ENCODE assay signal across 8 mouse cellular contexts in genomic region chr2:180456705-180457104, GRCm38 (mm10). TPM values are rescaled to one million over a fixed set of nuclear protein-coding genes. Genes with fewer than 3 reads are reported as not detected.
DNase-seq lines count a peak whose midpoint lies in the region; ATAC-seq and TF ChIP-seq lines count a peak whose summit lies in the region.

No protein-coding gene starts in this region.

- no peak for TF ChIP-seq EP300 in heart, postnatal 0 days (IDR thresholded peaks at IDR 0.05; ENCODE audit: low read depth)

- H3K9me3 ChIP-seq in heart, postnatal 0 days (replicated peaks; ENCODE audit: control insufficient read depth, low read length), result no peaks in the 10 kb centered on the region
- no peaks in the 10 kb centered on the region for H3K9me3 ChIP-seq in hindbrain, embryonic 12.5 days (replicated peaks)
- H3K9me3 ChIP-seq in midbrain, embryonic 10.5 days (replicated peaks), result no peaks in the 10 kb centered on the region

- H3K4me3 ChIP-seq in heart, postnatal 0 days (ENCODE audit: low read depth, low read length), result peak overlapping the region; percentile 45
- peak overlapping the region; percentile 51 for H3K4me3 ChIP-seq in hindbrain, embryonic 12.5 days
- peak overlapping the region; percentile 74 for H3K4me3 ChIP-seq in midbrain, embryonic 10.5 days

- intact Hi-C loops in left cerebral cortex, postnatal 4 days (cut with DNase I), result no loop called here

- WGBS in heart, postnatal 0 days, result 2% methylated on average over 24 of the region's 28 CpGs
- under 1% methylated on average over 28 of the region's 28 CpGs for WGBS in hindbrain, embryonic 12.5 days
- 0% methylated on average over 28 of the region's 28 CpGs for WGBS in midbrain, embryonic 10.5 days

- peaks cover 10% of the 10 kb centered on the region; the same call in 1 of the 2 replicates for H3K4me1 ChIP-seq in heart, postnatal 0 days (ENCODE audit: control insufficient read depth, insufficient read depth)
- peaks cover 21% of the 10 kb centered on the region for H3K4me1 ChIP-seq in hindbrain, embryonic 12.5 days
- H3K4me1 ChIP-seq in midbrain, embryonic 10.5 days, result peaks cover 41% of the 10 kb centered on the region

- H3K27ac ChIP-seq in heart, postnatal 0 days (ENCODE audit: low read depth), result no peak overlapping the region
- no peak overlapping the region for H3K27ac ChIP-seq in hindbrain, embryonic 12.5 days
- H3K27ac ChIP-seq in midbrain, embryonic 10.5 days (replicated peaks), result peak overlapping the region; percentile 82

- H3K36me3 ChIP-seq in heart, postnatal 0 days (replicated peaks; ENCODE audit: control insufficient read depth, insufficient read depth, low read length), result no peaks in the 10 kb centered on the region
- H3K36me3 ChIP-seq in hindbrain, embryonic 12.5 days, result no peaks in the 10 kb centered on the region
- H3K36me3 ChIP-seq in midbrain, embryonic 10.5 days, result no peaks in the 10 kb centered on the region

- no peak for TF ChIP-seq CTCF in heart, postnatal 0 days (IDR thresholded peaks at IDR 0.05; ENCODE audit: low read depth)

- ATAC-seq in heart, postnatal 0 days (ENCODE audit: insufficient read depth, low read depth), result no peak
- no peak for ATAC-seq in hindbrain, embryonic 12.5 days (ENCODE audit: low FRiP score)

- peak overlapping the region; percentile 68 for H3K4me2 ChIP-seq in heart, postnatal 0 days (ENCODE audit: low read depth, low read length)
- peak overlapping the region; percentile 87 for H3K4me2 ChIP-seq in hindbrain, embryonic 12.5 days (replicated peaks)

- H3K9ac ChIP-seq in heart, postnatal 0 days (replicated peaks; ENCODE audit: low read depth, low read length), result no peak overlapping the region; the same call in 1 of the 2 replicates
- peak overlapping the region; percentile 51 for H3K9ac ChIP-seq in hindbrain, embryonic 12.5 days

- no peak for DNase-seq in heart, postnatal 0 days (ENCODE audit: low spot score)
- DNase-seq in heart, postnatal 4 days, result no peak
- DNase-seq in cerebellum, adult 9-11 months, result peak; percentile 25
- DNase-seq in midbrain, embryonic 10.5 days (ENCODE audit: low spot score), result peak; percentile 52
- no peak for DNase-seq in gastrocnemius, adult 8-10 months (ENCODE audit: low spot score in 2 of 2)
- DNase-seq in layer of hippocampus, adult 11-12 months (ENCODE audit: low spot score), result no peak
- no peak for DNase-seq in left cerebral cortex, postnatal 4 days

- peaks cover 20% of the 10 kb centered on the region for H3K27me3 ChIP-seq in heart, postnatal 0 days (ENCODE audit: control insufficient read depth, insufficient read depth, low read length)
- peaks cover 57% of the 10 kb centered on the region for H3K27me3 ChIP-seq in hindbrain, embryonic 12.5 days
- peaks cover 84% of the 10 kb centered on the region for H3K27me3 ChIP-seq in midbrain, embryonic 10.5 days (ENCODE audit: low read depth, poor library complexity, severe bottlenecking)

RNA-seq across cellular contexts. Expression of gene Slco4a1, which starts 0.7 kb away (rescaled TPM):
- 0.50 TPM in 1 of 2 replicates, not detected in the other for total RNA-seq in heart, postnatal 0 days (2014; rRNA removed; ENCODE audit: low replicate concordance)
- polyA plus RNA-seq in heart, postnatal 0 days (2015; fragmentation: Nextera tagmentation; extraction: Ambion mirVana), result not detected in 2 replicates
- total RNA-seq in heart, postnatal 4 days (2021), result under 1 TPM; 0.19 to 0.20 TPM
- 3.2 and 3.4 TPM in 2 replicates for polyA plus RNA-seq in hindbrain, embryonic 12.5 days (2016; fragmentation: Nextera tagmentation; extraction: Ambion mirVana)
- 5.3 and 6.7 TPM in 2 replicates for polyA plus RNA-seq in midbrain, embryonic 10.5 days (2016; fragmentation: Nextera tagmentation; extraction: Ambion mirVana)
- total RNA-seq in gastrocnemius, adult 8-10 months (2022), result under 1 TPM in 3 of 4 experiments, not detected in 1; 0.09 to 0.10 (median 0.10) TPM
- total RNA-seq in left cerebral cortex, postnatal 4 days (2021), result 1 to 10 TPM; 2.4 to 2.5 TPM

RNA-seq across cellular contexts. Expression of gene Ntsr1, which starts 43.1 kb away (rescaled TPM):
- 0.08 and 1.1 TPM in 2 replicates for total RNA-seq in heart, postnatal 0 days (2014; rRNA removed; ENCODE audit: low replicate concordance)
- 0.40 and 0.75 TPM in 2 replicates for polyA plus RNA-seq in heart, postnatal 0 days (2015; fragmentation: Nextera tagmentation; extraction: Ambion mirVana)
- total RNA-seq in heart, postnatal 4 days (2021), result under 1 TPM; 0.21 to 0.45 TPM
- 0.40 and 0.43 TPM in 2 replicates for polyA plus RNA-seq in hindbrain, embryonic 12.5 days (2016; fragmentation: Nextera tagmentation; extraction: Ambion mirVana)
- polyA plus RNA-seq in midbrain, embryonic 10.5 days (2016; fragmentation: Nextera tagmentation; extraction: Ambion mirVana), result 0.10 and 0.24 TPM in 2 replicates
- under 1 TPM in 1 of 4 experiments, not detected in 3; 0.11 TPM for total RNA-seq in gastrocnemius, adult 8-10 months (2022)
- total RNA-seq in left cerebral cortex, postnatal 4 days (2021), result 10 to 100 TPM; 52.1 to 54.5 TPM

Comparison
In these comparisons a context has a peak if more than half of its experiments do, and no peak if none do; other contexts are left out.
1. DNase-seq: peak in cerebellum, adult 9-11 months (single experiment) and midbrain, embryonic 10.5 days (single experiment); none in heart, postnatal 0 days (single experiment), heart, postnatal 4 days (single experiment), gastrocnemius, adult 8-10 months (0 of 2), layer of hippocampus, adult 11-12 months (single experiment) and left cerebral cortex, postnatal 4 days (single experiment).
2. RNA of gene Ntsr1, which starts 43.1 kb away (total RNA-seq): 52.1 to 54.5 TPM in left cerebral cortex, postnatal 4 days; 0.08 to 1.1 TPM in heart, postnatal 0 days, 0.21 to 0.45 TPM in heart, postnatal 4 days and 0.11 TPM in gastrocnemius, adult 8-10 months; every median in the first group is over 10 times any median in the second.
3. Peak in every context shown above with its lines, with median percentiles within 50 percentile points of each other: H3K4me3 ChIP-seq.